Mouse (Mus musculus): ENCODE data around the gene Dmd.

- TF ChIP-seq GATA1 (IDR thresholded peaks at IDR 0.05; ENCODE audit: borderline replicate concordance, low read length) (no peak), FLI1 (IDR thresholded peaks at IDR 0.05; ENCODE audit: low read length) (no peak)
These were observed at the start of gene Dmd for GRCm38 (mm10) chrX:82948630-82949029.
